Mouse (Mus musculus) layer of hippocampus, postnatal 10 days (tissue): Measurements from ENCODE around the gene Atp9a. TPM values are rescaled to one million over a fixed set of nuclear protein-coding genes. Genes with fewer than 3 reads are reported as not detected.
"Not testable (repeated sequence)": the region's sequence is repeated elsewhere in the genome, so short reads cannot be mapped to it uniquely, and the experiment has no call there.

Experiments used
- DNase-seq, 2 experiments: peaks; one replicate each; pipeline ENCODE4 v3.0.0; 2021; ENCODE audit warnings: low spot score in 2 of 2
- long read RNA-seq: library from polyadenylated mRNA; stranded (forward); transcript quantifications from one replicate; pipeline ENCODE4 v2.0.0, GENCODE M21; 2023
- total RNA-seq, 2 experiments: library from RNA; stranded (reverse); gene quantifications; 2 replicates each; pipeline ENCODE4 v1.2.3; 2021

The Atp9a gene
- total RNA-seq, result 100 to 1,000 TPM; 426 to 444 TPM
- long read RNA-seq, transcript Atp9a-201 (28 exons, 3,529 nt), result major isoform, 337 of 450 reads
- long read RNA-seq, partial matches to known transcripts, result 78 of 450 reads
- long read RNA-seq, other reads (novel, unspliced or antisense), result 32 of 450 reads

GRCm38 (mm10) chr2:168742059-168742627 lies at the start of gene Atp9a:
Gene Atp9a, minus strand, starts transcription at chr2:168742409.
- peak; percentile 72 to 81 for DNase-seq

- DNase-seq, result no peak
These were observed 49.0 kb upstream of the Atp9a start for GRCm38 (mm10) chr2:168791115-168791802.

GRCm38 (mm10) chr2:168786174-168786573 lies 44.0 kb upstream of the Atp9a start:
- no peak for DNase-seq

- DNase-seq, result no peak
These were observed 38.4 kb upstream of the Atp9a start for GRCm38 (mm10) chr2:168780596-168780995.

- DNase-seq, result no peak
These were observed 37.8 kb upstream of the Atp9a start for GRCm38 (mm10) chr2:168780024-168780423.

- no peak for DNase-seq
These were observed 35.3 kb upstream of the Atp9a start for GRCm38 (mm10) chr2:168777481-168777880.

GRCm38 (mm10) chr2:168776238-168776637 lies 34.0 kb upstream of the Atp9a start:
- no peak for DNase-seq

GRCm38 (mm10) chr2:168769259-168769658 lies 27.1 kb upstream of the Atp9a start:
- no peak for DNase-seq

GRCm38 (mm10) chr2:168767582-168767981 lies 25.4 kb upstream of the Atp9a start, which contains the start of gene Sall4:
Gene Sall4, minus strand, starts transcription at chr2:168767943.
- no peak for DNase-seq

- DNase-seq, result peak; percentile 19 to 40
These were observed 24.5 kb upstream of the Atp9a start for GRCm38 (mm10) chr2:168766538-168767361.

- peak in 1 of 2 experiments; percentile 22 for DNase-seq
These were observed 23.7 kb upstream of the Atp9a start for GRCm38 (mm10) chr2:168765696-168766537.

- peak; percentile 26 to 61 for DNase-seq
These were observed 23.0 kb upstream of the Atp9a start for GRCm38 (mm10) chr2:168765065-168765681.

GRCm38 (mm10) chr2:168764460-168764867 lies 22.3 kb upstream of the Atp9a start:
- no peak for DNase-seq

GRCm38 (mm10) chr2:168763785-168764184 lies 21.6 kb upstream of the Atp9a start:
- no peak for DNase-seq

- DNase-seq, result no peak
These were observed 20.2 kb upstream of the Atp9a start for GRCm38 (mm10) chr2:168762411-168762815.

GRCm38 (mm10) chr2:168761954-168762353 lies 19.7 kb upstream of the Atp9a start:
- no peak for DNase-seq

- no peak for DNase-seq
These were observed 18.9 kb upstream of the Atp9a start for GRCm38 (mm10) chr2:168761141-168761540.

- DNase-seq, result not testable (repeated sequence)
These were observed 2.2 kb upstream of the Atp9a start for GRCm38 (mm10) chr2:168744406-168744805.

GRCm38 (mm10) chr2:168742649-168743048 lies 440 bp upstream of the Atp9a start:
- DNase-seq, result peak; percentile 65 to 73
